Mouse (Mus musculus): Measurements from ENCODE around the gene Gm21719. TPM values are rescaled to one million over a fixed set of nuclear protein-coding genes. Genes with fewer than 3 reads are reported as not detected.
"Not testable (repeated sequence)": the region's sequence is repeated elsewhere in the genome, so short reads cannot be mapped to it uniquely, and the experiment has no call there.

The Gm21719 gene
- polyA plus RNA-seq (2016; fragmentation: Nextera tagmentation; extraction: Ambion mirVana), result not detected in 2 replicates

DNA sequence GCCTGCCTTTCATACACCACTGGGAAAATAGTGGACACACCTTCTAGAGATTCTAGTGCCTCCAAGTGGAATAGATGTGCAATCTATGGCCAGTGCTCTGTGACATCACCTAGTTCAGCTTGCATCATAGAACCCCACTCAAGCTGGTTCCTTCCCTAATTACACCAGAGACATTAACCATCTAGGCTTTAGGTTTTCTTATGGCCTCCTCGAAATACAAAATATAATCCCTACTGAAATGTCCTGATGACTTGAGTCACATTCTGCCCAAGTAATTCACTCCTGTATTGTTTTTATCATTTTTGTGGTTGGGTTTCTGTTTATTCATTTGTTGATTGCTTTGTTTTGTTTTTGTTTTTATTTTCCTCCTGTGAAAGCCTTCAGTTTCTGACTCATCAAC lies at the start of gene Gm21719:
Gene Gm21719 (minus strand): TSS at position 101 of the 400 bp plus-strand sequence.
- 57% methylated on average over 1 of the region's 1 CpGs for WGBS
- H3K27me3 ChIP-seq (ENCODE audit: poor library complexity, severe bottlenecking); H3K4me3 ChIP-seq; H3K27ac ChIP-seq; DNase-seq (ENCODE audit: extremely low spot score, low spot score); H3K36me3 ChIP-seq (replicated peaks); H3K4me1 ChIP-seq; H3K9me3 ChIP-seq: not testable (repeated sequence)

Other genes with a start within 250 kb of the Gm21719 start
- not detected in 2 replicates for gene Gm28919, start 99.3 kb downstream of the Gm21719 start, polyA plus RNA-seq (2016; fragmentation: Nextera tagmentation; extraction: Ambion mirVana)
- gene Gm20830, start 235.4 kb upstream of the Gm21719 start, polyA plus RNA-seq (2016; fragmentation: Nextera tagmentation; extraction: Ambion mirVana), result not detected in 2 replicates

Data from forebrain, embryonic 10.5 days (tissue).